Mouse (Mus musculus): Measurements from ENCODE around the gene Zfp874a.
"Not testable (repeated sequence)": the region's sequence is repeated elsewhere in the genome, so short reads cannot be mapped to it uniquely, and the experiment has no call there.

Zfp874a gene

DNA sequence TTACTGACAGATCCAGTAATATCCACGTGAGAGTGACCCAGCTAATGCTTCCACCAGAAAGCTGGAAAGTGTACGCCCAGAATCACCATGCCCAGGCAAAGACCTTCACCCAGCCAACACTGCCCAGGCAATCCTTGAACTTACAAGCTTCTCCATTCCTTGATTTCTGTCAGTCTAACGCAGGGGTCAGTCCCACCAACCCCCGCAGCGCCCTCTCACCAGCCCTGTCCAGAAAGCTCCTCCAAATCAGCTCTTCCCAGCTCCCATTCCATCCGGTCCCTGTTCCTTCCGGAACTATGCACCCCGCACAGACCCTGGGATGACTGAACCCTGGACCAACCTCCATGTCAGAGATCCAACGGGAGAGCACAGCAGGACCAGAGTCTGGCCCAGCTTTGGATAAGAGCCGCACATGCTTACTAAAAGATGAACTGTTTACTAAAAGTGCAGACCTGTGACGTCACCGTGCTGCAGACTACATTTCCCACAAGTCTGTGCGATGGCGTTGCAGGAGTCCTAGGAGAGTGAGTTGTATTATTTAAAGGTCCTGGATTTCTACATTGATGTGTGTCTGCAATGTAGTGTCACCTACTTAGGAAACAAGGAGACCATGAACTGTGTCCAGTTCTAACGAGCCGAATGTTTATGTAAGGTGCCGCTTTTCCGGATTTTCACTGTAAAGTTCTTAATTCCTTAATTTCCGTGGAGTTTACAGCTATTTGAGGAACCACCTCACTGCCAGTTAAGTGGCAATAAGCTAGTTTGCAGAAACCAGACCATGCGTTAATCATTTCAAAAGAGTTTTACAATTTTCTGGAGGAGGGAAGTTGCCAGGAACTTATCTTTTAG is at the start of gene Zfp874a:
Gene Zfp874a, minus strand, starts transcription at position 453 of the 849 bp plus-strand sequence.
- peak; percentile 62 for DNase-seq (ENCODE audit: extremely low read depth, low read depth, low spot score)

GRCm38 (mm10) chr13:67500908-67501307 is 49.5 kb upstream of the Zfp874a start:
- no peak for DNase-seq (ENCODE audit: extremely low read depth, low read depth, low spot score)

DNA sequence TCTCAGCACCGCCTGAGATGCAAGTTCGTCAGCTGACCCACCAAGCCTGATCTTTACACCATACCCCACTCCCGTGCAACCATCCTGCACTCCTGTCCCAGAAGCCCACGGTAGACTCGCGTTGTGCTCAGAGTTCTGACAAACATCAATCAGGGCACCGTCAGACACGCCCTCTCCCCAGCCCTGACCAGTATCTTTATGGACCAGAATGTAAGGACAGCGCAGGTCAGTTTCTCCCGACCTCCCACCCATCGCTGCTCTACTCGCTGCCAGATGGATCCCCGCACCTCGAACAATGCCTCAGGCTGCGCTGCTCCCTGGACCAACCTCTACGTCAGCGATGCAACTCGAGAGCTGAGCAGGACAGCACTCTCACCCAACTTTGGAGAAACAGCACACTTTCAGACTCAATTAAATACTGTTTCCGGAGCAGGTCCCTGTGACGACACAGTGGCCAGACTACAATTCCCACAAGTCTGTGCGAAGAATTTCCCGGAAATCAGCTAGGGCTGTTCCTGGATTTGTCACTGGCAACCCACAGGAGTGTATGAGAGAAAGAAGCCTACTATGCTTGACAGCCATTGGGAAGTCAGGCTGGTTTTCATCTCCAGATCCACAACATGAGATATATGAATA is 48.8 kb upstream of the Zfp874a start, which contains the start of gene Zfp58:
Gene Zfp58, minus strand, starts transcription at position 472 of the 636 bp plus-strand sequence.
- DNase-seq (ENCODE audit: extremely low read depth, low read depth, low spot score) = peak; percentile 50

GRCm38 (mm10) chr13:67495631-67496030 is 44.2 kb upstream of the Zfp874a start:
- no peak for DNase-seq (ENCODE audit: extremely low read depth, low read depth, low spot score)

GRCm38 (mm10) chr13:67484424-67484811 is 33.0 kb upstream of the Zfp874a start:
- DNase-seq (ENCODE audit: extremely low read depth, low read depth, low spot score) = peak; percentile 26

GRCm38 (mm10) chr13:67483625-67484423 is 32.4 kb upstream of the Zfp874a start, which contains the start of gene Zfp874b:
Gene Zfp874b (minus strand): TSS chr13:67484258.
- peak; percentile 40 for DNase-seq (ENCODE audit: extremely low read depth, low read depth, low spot score)

DNA sequence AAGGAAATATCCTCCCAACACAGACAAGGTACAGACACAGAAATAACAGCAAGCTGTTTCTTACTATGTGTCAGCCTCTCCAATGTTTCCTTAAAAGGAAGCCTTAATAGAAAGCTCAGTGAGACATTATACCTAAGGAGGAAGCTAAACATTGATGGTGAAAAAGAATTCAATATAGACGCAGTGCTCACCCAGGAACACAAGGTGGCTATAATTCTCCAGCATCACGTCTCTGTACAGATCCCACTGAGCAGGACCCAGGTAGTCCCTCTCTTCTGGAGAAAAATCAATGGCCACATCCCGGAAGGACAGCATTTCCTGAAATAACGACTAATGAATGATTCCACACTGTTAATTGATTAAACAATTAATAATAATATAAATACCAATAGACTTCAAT is 30.1 kb upstream of the Zfp874a start:
- no peak for DNase-seq (ENCODE audit: extremely low read depth, low read depth, low spot score)

- DNase-seq (ENCODE audit: extremely low read depth, low read depth, low spot score) = no peak
These were observed 17.9 kb upstream of the Zfp874a start for GRCm38 (mm10) chr13:67469274-67469673.

DNA sequence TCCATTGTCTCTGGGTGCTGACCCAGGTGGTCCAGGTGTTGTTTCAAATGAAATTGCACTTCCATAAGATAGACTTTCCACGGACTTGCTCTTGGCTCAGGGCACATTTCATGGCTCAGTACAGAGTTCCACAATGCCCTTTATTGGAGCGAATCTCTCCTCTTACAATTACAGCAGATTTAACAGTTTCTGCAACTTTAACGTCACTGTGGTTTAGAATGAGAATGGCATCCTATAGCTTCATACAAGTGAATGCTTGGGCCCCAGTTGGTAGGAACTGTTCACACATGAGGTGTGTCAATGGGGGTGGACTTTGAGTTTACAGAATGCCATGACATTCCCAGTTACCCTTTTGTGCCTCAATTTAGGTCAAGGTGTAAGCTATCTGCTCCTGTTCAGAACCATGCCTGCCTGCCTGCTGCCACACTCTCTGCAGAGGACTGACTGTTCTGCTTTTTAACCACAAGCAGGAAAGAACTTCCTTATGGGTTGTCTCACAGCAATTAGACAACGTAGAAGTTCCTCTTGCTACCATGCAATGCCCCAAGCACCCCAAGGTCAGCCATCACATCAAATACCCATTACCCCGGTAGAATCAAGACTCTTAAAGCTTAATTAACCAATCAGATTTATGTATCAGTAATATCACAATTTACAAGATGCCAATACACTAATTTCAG is 12.2 kb upstream of the Zfp874a start:
- DNase-seq (ENCODE audit: extremely low read depth, low read depth, low spot score) = not testable (repeated sequence)

GRCm38 (mm10) chr13:67452021-67452309 is 541 bp upstream of the Zfp874a start:
- no peak for DNase-seq (ENCODE audit: extremely low read depth, low read depth, low spot score)

GRCm38 (mm10) chr13:67437095-67437494 is 14.3 kb downstream of the Zfp874a start:
- DNase-seq (ENCODE audit: extremely low read depth, low read depth, low spot score) = not testable (repeated sequence)

- no peak for DNase-seq (ENCODE audit: extremely low read depth, low read depth, low spot score)
These were observed 23.3 kb downstream of the Zfp874a start for GRCm38 (mm10) chr13:67428116-67428515.

DNA sequence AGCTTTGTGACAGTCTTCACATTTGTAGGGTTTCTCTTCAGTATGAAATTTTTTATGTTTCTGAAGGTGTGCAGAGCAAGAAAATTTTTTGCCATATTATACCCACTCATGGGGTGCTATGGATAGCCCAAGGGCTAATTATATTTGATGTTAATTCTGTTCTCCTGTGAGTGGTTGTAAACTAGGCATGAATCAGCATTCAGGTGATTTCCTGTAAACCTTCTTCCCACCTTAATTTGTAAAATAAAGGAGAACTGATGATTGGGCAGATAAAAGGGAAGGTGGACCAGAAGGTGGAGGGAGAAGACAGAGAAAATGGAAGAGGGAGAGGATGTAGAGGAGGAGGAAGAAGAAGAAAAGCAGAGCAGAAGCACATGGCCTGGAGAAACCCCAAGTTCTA is 25.7 kb downstream of the Zfp874a start:
- not testable (repeated sequence) for DNase-seq (ENCODE audit: extremely low read depth, low read depth, low spot score)

- not testable (repeated sequence) for DNase-seq (ENCODE audit: extremely low read depth, low read depth, low spot score)
These were observed 28.9 kb downstream of the Zfp874a start for GRCm38 (mm10) chr13:67422532-67422931.

- DNase-seq (ENCODE audit: extremely low read depth, low read depth, low spot score) = no peak
These were observed 30.1 kb downstream of the Zfp874a start, which contains the start of gene Zfp459 for GRCm38 (mm10) chr13:67421207-67421857. Gene Zfp459 (minus strand): TSS chr13:67421418.

- no peak for DNase-seq (ENCODE audit: extremely low read depth, low read depth, low spot score)
These were observed 30.7 kb downstream of the Zfp874a start for GRCm38 (mm10) chr13:67420558-67421206.

GRCm38 (mm10) chr13:67416811-67417210 is 34.6 kb downstream of the Zfp874a start:
- no peak for DNase-seq (ENCODE audit: extremely low read depth, low read depth, low spot score)

GRCm38 (mm10) chr13:67415759-67416158 is 35.7 kb downstream of the Zfp874a start:
- no peak for DNase-seq (ENCODE audit: extremely low read depth, low read depth, low spot score)

DNA sequence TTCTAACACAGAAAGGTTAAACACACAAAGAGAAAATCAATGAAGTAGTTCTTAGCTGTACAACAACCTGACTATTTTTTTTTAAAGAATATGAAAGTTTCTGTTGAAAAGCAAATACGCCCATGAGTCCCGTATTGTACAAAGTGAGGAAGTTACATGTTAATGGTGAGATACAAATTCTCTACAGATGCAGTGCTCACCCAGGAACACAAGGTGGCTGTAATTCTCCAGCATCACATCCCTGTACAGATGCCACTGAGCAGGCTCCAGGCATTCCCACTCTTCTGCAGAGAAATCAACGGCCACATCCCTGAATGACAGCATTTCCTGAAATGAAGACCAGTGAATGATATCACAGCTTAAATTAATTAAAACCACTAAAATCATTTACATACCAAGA is 37.8 kb downstream of the Zfp874a start:
- DNase-seq (ENCODE audit: extremely low read depth, low read depth, low spot score) = not testable (repeated sequence)
